Mouse (Mus musculus): ENCODE measurements around the gene Nabp2.

Gene Nabp2

DNA sequence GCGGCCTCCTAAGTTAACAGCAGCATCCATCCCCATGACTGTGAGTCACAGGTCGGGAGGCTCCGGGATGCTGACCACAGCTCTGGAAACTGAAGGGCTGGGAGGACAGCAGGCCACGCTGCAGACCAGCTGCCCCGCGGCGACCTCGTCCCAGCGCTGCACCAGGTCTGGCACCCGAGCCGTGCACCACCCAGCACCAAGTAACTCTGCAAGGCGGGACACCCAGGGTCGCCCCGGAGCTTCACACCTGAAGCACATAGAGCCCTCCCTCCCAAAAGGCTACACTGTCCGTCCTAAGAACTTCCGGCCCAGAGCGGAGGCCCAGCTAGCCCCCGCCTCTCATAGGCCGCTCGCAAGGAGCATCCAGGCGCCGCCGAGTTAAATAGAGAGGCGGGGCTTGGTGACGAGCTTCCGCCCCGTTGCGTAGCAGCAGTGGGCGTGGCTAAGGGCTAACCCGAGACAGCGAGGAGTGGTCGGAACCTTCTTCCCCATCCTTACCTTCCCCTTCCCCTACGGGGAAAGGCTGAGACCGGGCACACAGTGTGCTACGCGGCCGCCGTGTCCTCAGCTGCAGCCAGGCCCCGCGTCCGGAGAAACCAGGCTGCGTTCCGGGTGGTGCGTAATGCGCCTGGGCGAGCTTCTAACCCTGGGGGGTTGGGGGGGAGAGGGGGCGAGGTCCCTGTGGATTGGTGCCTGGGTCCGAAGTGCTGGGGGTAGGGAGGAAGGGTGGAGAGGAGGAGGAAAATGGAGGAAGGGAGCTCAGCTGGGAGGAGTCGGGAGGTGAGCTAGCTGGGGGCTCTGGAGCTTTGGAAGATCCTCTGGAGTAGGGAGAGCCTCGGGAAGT, at the start of gene Nabp2, which contains the start of gene Rnf41:
TSS of gene Nabp2 (minus strand) at position 282 of the 844 bp plus-strand sequence.
TSS of gene Rnf41 (plus strand) at position 447 of the 844 bp plus-strand sequence.
- DNase-seq: peak; percentile 98

GRCm38 (mm10) chr10:128460270-128460630, 49.0 kb upstream of the Nabp2 start:
- no peak for DNase-seq

GRCm38 (mm10) chr10:128459409-128460269, 48.3 kb upstream of the Nabp2 start:
- DNase-seq: peak in 1 of 2 experiments; percentile 46

GRCm38 (mm10) chr10:128458719-128459408, 47.6 kb upstream of the Nabp2 start, which contains the start of gene Smarcc2:
Smarcc2 (plus strand) TSS chr10:128459248.
- DNase-seq: peak; percentile 90 to 93

DNA sequence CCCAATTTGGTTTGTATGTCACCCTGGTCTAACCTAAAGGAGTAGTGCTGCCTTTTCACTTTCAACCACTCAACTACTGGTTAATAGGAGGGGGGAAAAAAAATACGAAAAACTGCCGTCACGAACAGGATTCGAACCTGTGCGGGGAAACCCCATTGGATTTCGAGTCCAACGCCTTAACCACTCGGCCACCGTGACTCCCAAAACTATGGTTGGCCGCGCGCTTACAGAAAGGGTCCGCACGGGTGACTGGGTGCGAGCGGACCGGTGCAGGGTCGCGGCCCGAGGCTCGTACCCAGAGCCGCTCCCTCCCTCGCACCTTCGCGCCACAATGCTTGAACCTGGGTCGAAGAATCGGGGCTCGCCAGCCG, 47.0 kb upstream of the Nabp2 start:
- DNase-seq: peak; percentile 90 to 94

DNA sequence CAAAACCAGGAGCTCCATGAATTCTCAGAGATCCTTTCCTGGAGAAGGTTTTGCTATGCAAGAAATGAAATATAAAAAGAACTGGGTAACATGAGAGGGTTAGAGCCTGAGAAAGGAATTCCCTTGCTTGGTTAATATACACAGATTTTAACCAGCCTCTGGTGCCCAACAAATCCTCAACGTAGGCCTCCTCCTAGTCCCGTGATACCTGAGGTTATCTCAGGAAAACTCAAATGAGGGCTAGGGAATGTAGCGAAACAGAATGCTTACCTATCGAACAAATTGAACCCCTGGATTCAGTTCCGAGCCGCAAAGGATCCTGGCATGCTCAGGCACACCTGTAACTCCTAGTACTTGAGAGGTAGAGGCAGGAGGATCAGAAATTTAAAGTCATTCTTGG, 46.4 kb upstream of the Nabp2 start:
- no peak for DNase-seq

DNA sequence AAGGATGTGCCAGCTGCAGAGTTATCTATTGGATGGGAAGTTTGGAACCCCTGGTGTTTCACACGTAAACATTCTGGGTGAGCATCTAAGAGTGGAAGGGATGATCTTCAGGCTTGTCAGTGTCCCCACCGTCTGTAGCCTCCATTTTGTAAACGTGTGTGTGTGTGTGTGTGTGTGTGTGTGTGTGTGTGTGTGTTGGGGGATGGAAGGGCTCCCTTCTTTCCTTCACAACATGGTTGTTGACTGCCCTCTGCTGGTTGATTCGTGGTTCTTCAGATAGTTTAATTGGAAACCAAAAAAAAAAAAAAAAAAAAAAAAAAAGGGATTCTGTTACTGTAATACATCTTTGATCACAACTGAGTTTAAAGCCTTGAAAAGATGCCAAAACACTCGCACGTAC, 44.0 kb upstream of the Nabp2 start:
- peak; percentile 38 to 82 for DNase-seq

DNA sequence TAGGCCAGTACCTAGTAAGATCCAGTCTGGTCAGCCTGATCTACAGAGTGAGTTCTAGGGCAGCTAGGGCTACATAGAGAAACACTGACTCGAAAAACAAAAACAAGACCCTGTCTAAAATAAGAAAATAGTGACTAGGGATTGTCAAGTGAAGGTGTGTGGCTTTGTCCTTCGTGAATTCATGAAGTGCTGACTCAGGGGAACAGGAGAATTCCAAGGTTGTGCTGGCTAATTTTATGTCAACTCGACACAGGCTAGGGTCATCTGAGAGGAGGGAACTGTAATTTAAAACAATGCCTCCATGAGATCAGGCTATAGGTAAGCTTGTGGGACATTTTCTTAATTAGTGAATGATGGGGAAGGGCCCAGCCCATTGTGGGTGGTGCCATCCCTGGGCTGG, 43.2 kb upstream of the Nabp2 start:
- no peak for DNase-seq

DNA sequence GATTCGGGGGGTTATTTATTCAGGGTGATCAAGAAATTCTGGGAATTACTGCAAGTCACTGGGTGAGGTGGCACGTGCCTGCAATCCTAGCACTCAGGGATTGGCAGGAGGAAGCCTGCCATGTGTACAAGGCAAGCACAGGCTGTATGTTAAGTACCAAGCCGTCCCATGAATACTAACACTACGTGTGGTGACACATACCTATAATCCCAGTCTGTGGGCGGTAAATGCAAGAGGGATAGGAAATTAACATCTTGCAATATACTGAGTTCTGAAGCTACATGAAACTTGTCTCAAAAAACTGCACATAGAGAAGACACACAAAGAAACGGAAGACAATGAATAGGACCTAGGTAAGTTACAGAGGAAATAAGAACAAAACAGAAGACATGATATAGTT, 39.7 kb upstream of the Nabp2 start:
- no peak for DNase-seq

DNA sequence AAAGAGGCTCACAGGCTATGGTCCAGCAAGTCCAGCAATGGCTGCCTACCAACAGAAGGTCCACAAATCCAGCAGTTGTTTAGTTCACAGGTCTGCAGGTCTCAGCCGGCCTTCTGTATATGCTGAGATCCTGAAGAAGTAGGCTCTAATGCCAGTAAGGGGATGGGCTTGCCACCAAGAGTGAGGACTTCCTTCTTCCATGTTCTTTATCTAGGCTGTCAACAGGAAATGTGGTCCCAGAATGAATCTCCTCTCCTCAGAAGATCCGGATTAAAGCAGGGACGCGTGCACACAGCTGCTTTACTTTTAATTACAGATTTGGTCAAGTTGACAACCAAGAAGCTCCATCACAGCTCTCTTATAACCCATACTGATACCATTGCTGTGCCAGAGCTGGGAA, 34.1 kb upstream of the Nabp2 start:
- DNase-seq: no peak

DNA sequence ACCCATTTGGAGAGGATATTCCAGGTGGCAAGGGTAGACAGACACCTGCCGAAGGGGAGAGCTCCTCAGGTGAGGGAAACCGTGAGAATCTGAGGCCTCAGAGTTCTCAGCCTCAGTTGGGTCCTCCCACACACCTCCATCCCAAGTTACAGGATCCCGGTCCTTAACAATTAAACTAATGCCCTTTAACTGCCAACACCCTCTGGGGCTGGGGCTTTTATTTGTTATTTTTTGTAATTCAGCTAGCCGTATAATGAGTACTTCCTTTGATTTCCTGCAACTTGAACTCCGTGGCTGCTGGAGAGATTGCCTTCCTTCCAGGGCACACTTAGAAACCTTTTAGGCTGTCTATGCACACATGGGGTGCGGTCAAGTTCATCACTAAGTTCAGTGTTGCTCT, 33.1 kb upstream of the Nabp2 start:
- DNase-seq: no peak

DNA sequence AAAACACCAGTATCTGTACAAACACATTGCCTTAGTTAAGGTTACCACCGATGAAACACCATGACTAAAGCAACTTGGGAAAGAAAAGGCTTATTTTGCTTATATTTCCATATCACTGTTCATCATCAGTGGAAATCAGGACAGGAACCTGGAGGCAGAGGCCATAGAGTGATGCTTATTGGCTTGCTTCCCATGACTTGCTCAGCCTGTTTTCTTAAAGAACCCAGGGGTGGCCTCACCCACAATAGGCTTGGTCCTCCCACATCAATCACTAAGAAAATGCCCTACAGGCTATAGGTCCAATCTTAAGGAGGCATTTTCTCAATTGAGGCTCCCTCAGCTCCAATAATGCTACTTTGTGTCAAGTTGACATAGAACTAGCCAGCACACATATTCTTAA, 31.4 kb upstream of the Nabp2 start:
- DNase-seq: no peak

DNA sequence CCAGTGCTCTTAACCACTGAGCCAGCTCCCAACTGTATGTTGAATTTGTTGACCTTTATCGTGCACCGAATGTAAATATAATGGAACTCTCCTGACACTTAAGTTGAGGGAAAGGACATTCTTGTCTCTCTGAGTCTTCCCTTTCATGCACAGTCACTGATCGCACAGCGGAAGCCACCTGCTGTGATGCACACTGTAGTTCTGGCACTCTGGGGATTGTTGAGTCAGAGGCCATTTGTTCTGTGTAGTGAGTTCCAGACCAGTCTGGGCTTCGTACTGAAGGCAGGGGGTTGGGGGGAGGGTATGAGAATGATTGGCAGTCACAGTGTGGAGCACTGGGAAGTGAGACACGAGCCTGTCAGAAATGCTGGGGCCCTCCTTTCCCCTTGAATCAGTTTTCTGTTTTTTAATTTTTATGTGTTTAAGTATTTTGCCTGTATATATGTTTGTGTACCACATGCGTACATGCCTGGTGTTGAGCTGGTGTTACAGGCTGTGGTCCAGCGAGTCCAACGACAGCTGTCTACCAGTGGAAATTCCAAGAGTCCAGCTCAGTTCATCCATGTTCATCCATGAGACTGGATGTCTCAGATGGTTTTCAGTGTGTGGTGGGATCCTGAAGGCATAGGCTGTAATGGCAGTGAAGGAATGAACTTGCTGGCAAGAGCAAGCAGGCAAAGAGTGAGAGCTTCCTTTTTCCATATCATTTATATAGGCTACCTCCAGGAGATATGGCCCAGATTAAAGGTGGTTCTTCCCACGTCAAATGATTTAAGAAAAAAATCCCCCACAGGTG, 30.2 kb upstream of the Nabp2 start:
- no peak for DNase-seq

DNA sequence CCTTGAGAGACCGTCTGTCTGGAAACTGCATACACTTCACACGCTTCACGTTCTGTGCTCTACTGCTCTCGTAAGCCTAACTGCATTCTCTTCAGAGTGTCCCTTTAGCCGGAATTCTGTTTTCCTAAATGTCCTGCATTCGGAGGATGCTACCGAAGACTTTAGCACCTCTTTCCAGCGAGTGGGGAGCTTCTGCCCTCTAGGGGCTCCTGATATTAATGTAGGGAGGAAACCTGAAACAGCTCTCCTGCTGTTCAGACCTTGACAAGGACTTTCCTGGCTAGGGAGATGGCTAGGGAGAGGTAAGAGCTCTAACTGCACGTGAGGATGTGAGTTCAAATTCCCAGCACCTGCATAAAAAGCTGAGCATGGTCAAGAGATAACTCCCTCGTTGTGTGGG, 29.1 kb upstream of the Nabp2 start:
- DNase-seq: peak in 1 of 2 experiments; percentile 24

DNA sequence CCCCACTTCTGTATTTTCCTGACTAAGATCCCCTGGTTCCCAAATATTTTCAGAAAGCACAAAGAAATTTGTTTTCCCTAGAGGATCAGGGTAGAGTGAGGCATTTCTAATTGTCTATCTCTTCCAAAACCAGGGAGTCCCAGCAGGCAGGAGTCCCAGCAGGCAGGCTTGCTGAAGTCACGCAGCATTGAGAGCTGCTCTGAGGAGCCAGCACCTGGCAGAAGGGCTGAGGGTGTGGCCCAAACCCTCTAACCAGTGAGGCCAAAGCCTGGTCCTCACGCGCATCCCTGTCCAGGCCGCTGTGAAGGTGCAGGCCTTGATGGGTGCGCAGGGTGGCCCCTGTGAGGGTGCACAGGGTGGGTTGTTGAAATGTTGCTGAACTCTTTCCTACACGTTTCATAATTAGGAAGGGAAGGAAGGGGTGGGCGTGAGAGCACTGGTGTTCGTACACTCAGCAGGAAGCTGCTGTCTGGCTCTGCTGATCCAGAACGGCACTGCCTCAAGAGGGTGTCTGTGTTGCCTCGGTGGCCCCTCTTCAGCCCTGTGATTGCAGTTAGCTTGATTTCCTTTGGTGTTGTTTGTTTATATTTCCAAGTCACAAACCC, 27.5 kb upstream of the Nabp2 start:
- peak; percentile 50 to 52 for DNase-seq

DNA sequence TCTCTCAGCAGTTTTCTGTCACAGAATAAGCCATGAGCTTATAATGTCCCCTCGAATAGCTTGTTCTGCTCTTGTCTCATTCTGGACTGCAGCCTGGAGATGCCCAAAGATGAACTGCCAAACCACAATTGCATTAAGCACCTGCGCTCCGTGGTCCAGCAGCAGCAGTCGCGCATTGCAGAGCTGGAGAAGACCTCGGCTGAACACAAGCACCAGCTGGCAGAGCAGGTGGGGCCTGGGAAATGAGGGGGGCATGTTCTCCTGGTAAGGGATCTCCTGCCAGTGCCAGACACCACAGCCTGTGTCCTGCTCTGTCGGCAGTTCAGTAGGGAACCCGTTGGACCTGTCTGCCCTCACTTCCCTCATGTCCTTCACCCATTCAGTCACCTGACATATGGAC, 25.1 kb upstream of the Nabp2 start:
- DNase-seq: no peak

DNA sequence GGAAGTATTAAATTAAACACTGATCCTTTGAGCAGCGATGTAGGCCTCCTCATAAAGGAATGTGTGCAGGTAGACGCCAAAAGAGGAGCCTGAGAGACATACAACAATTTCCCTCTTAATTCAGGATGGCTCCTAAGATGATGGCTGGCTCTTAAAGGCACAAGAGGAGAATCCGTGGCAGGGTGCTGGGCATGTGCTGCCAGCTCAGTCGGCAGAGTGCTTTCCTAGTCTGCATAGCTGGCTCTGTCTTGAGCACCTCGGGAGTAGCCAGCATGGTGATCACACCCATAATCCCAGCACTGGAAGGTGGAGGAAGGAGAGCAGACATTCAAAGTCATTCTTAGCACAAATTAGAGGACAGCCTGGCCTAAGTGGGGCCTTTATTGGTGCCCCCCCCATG, 24.6 kb upstream of the Nabp2 start:
- DNase-seq: no peak

DNA sequence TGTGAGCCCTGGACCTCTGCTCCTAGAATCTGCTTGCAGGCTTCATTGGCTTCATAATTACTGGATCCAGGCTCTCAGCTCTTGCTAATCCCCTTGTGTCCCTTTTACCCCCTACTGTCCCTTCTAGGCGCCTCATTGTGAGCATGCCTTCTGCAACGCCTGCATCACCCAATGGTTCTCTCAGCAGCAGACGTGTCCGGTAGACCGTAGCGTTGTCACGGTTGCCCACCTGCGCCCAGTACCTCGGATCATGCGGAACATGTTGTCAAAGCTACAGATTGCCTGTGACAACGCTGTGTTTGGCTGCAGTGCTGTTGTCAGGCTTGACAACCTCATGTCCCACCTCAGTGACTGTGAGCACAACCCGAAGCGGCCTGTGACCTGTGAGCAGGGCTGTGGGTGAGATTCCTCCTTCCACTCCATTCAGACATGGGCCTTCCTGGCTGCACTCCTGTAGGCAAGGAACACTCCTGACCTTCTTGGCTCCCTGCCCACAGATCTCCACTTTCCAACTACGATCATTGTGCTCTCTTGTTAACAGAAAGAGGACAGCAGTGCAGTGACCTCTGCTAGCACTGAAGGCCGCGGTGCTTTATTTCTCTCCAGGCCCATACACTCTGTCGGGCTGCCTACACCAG, 24.0 kb upstream of the Nabp2 start:
- peak; percentile 37 to 45 for DNase-seq

GRCm38 (mm10) chr10:128434681-128435080, 23.4 kb upstream of the Nabp2 start:
- DNase-seq: peak in 1 of 2 experiments; percentile 38

GRCm38 (mm10) chr10:128433417-128433816, 22.1 kb upstream of the Nabp2 start:
- no peak for DNase-seq

- DNase-seq: no peak
These were observed 18.2 kb upstream of the Nabp2 start for GRCm38 (mm10) chr10:128429454-128429853.

Measured in lung, postnatal 4 days (tissue).